Mouse (Mus musculus): Measurements from ENCODE around the gene Polrmt. TPM values are rescaled to one million over a fixed set of nuclear protein-coding genes. Genes with fewer than 3 reads are reported as not detected.

Polrmt gene
- polyA plus RNA-seq, 1 experiment = not detected

DNA sequence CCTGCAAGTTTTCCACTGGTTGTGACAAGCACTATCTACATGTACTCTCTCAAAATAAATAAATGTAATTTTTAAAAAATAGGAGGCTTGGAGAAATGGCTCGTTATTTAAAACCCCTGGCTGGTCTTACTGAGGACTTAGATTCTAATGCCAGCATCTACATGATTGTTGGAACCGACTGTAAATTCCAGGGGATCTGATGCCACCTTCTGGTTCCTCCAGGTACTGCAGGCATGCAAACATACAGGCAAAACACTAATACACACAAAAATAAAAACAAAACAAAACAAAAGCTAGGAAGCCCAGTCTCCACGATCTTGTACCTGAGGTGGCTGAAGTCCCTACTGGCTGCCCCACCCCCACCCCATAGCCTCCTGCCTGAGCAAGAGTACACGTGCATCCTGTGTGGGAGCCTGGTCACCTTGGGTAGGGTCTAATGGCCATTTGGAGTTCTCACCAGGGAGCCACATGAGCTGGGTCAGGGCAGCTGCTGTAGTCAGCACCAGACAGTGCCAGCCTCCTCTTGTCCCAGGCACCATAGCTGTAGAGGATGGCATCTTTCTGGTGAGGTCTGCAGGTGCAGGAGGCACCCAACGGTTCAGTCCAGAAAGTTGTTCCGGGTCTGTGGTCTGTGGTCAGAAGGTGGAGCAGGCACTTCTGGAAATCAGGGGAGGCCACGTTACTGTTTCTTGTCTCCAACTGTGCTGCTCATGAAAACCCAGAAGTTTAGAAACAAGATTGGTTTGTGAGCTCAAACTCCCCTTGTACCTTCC is 42.2 kb upstream of the Polrmt start:
- WGBS = 32% methylated on average over 7 of the region's 7 CpGs
- Histone ChIP-seq H3K4me3 (ENCODE audit: insufficient read depth, low read depth, low read length) (no peak overlapping the region), H3K4me1 (ENCODE audit: control insufficient read depth, insufficient read depth, low read length) (peaks cover 12% of the 10 kb centered on the region), H3K27ac (ENCODE audit: insufficient read depth, low read depth, low read length) (no peak overlapping the region)
- TF ChIP-seq CTCF (IDR thresholded peaks at IDR 0.05; ENCODE audit: insufficient read depth, low read depth, low read length) (0 out of 2 replicates have a peak, but pooled peaks have one; percentile 12), POLR2A (IDR thresholded peaks at IDR 0.05; ENCODE audit: insufficient read depth, low read depth, low read length) (no peak)

DNA sequence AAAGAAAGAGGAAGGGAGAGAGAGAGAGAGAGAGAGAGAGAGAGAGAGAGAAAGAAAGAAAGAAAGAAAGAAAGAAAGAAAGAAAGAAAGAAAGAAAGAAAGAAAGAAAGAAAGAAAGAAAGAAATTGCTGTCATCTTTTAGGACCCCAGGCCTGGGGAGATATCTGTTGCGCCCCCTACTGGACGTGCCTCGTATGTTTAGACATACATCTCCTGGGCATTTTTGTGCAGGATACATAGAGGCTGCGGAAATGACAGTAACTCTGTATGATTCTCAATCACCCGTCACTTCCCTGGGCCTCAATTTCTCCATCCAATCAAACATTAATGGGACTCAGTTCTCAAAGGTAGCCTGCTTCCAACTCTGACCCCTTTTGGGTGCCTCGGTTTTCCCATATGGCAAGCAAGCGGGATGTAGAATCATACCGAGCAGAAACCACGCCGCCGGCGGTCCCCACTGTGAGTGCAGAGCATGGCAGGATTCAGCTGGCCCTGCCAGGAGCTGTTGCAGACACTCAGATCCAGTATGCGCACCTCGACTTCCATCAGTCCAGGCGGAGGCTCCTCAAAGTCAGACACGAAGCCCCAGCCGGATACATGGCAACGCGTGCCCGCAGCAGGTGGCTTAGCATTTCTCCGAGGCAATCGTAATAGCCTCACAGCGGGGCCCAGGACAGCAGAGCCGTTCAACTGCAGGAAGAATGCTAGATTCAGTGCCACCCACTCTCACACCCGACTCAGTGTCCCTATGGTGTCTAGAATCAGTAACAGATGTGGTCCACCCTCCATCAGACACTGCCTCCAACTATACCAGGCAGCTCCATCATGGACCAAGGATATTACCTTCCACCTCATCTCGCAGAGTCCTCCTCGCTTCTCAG is 37.8 kb upstream of the Polrmt start:
- no peak overlapping the region for H3K27ac ChIP-seq (ENCODE audit: insufficient read depth, low read depth, low read length)
- H3K4me1 ChIP-seq (ENCODE audit: control insufficient read depth, insufficient read depth, low read length) = peaks cover 23% of the 10 kb centered on the region
- 49% methylated on average over 27 of the region's 27 CpGs for WGBS
- TF ChIP-seq CTCF (IDR thresholded peaks at IDR 0.05; ENCODE audit: insufficient read depth, low read depth, low read length) = no peak
- TF ChIP-seq POLR2A (IDR thresholded peaks at IDR 0.05; ENCODE audit: insufficient read depth, low read depth, low read length) = no peak
- H3K4me3 ChIP-seq (ENCODE audit: insufficient read depth, low read depth, low read length) = no peak overlapping the region

DNA sequence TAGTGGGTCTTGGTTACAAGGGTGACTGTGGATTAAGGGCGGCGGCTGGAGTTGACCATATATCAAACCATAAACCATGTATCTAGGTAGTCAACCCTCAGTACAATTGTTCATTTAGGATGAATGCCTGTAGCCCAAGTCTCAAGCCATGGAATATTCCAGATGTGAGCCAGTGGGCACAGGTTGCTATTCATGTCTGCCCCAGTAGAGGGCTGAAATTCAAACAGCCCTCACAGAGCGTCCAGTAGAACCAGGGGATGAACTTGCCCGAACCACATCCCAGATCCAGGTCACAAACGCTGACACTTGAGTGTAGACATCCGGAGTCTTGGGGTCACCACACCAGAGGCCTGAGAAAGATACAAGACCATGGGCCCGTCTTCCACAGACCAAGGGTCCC is 36.7 kb upstream of the Polrmt start:
- no peak overlapping the region for H3K27ac ChIP-seq (ENCODE audit: insufficient read depth, low read depth, low read length)
- peaks cover 25% of the 10 kb centered on the region for H3K4me1 ChIP-seq (ENCODE audit: control insufficient read depth, insufficient read depth, low read length)
- 65% methylated on average over 7 of the region's 7 CpGs for WGBS
- no peak overlapping the region for H3K4me3 ChIP-seq (ENCODE audit: insufficient read depth, low read depth, low read length)
- TF ChIP-seq CTCF (IDR thresholded peaks at IDR 0.05; ENCODE audit: insufficient read depth, low read depth, low read length) = no peak
- TF ChIP-seq POLR2A (IDR thresholded peaks at IDR 0.05; ENCODE audit: insufficient read depth, low read depth, low read length) = no peak

DNA sequence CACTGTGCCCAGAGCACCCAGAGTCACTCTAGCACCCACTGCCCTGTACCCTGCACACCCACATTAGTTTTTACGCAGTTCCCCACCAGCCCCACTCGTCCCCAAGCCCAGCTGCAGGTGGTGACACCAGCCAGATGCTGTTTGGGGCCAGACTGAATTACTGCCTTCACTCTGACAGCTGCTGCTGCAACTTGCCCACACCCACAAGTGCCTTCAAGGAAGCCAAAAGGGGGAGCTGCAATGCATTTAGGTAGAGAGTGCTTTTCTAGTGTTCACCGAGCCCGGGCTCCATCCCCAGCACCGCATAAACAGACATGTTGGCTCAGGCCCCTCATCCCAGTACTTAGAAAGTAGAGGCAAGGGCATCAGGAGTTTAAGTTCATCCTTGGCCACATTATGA is 35.6 kb upstream of the Polrmt start:
- Histone ChIP-seq H3K4me3 (ENCODE audit: insufficient read depth, low read depth, low read length) (no peak overlapping the region), H3K27ac (ENCODE audit: insufficient read depth, low read depth, low read length) (no peak overlapping the region), H3K4me1 (ENCODE audit: control insufficient read depth, insufficient read depth, low read length) (peaks cover 28% of the 10 kb centered on the region)
- WGBS = 45% methylated on average over 5 of the region's 5 CpGs
- TF ChIP-seq CTCF (IDR thresholded peaks at IDR 0.05; ENCODE audit: insufficient read depth, low read depth, low read length) (no peak), POLR2A (IDR thresholded peaks at IDR 0.05; ENCODE audit: insufficient read depth, low read depth, low read length) (no peak)

DNA sequence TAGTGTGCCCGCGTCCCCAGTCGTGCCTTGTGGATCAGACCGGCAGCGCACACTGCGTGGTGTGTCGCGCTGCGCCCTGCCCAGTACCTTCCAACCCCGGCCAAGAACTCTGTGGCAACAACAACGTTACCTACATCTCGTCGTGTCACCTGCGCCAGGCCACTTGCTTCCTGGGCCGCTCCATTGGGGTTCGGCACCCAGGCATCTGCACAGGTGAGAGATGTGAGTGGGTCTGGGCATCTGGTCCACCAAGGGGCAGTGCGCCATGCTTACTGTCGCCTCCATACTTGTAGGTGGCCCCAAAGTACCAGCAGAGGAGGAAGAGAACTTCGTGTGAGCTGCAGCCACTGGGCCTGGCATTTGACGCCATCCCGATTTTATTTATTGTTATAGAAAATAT is 34.8 kb upstream of the Polrmt start:
- no peak overlapping the region for H3K27ac ChIP-seq (ENCODE audit: insufficient read depth, low read depth, low read length)
- peak overlapping the region; percentile 56 for H3K4me3 ChIP-seq (ENCODE audit: insufficient read depth, low read depth, low read length)
- no peak for TF ChIP-seq POLR2A (IDR thresholded peaks at IDR 0.05; ENCODE audit: insufficient read depth, low read depth, low read length)
- no peak for TF ChIP-seq CTCF (IDR thresholded peaks at IDR 0.05; ENCODE audit: insufficient read depth, low read depth, low read length)
- 39% methylated on average over 21 of the region's 21 CpGs for WGBS
- H3K4me1 ChIP-seq (ENCODE audit: control insufficient read depth, insufficient read depth, low read length) = peaks cover 28% of the 10 kb centered on the region

DNA sequence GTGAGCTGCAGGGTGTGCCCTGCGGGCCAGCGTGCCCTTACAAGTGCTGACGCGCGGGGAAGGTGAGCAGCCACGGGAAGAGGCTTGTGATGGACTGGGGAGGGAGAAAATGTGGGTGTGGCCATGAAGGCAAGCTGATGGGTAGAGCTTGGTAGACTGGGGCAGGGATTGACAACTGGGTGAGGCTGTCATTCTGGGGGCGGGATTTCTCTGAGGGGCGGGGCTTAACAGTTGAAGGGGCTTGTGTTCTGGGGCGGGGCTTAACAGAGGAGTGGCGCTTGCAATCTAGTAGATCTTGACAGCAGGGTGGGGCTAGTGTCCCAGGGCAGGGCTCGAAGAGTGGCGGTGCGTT is 34.3 kb upstream of the Polrmt start:
- TF ChIP-seq POLR2A (IDR thresholded peaks at IDR 0.05; ENCODE audit: insufficient read depth, low read depth, low read length) (no peak), CTCF (IDR thresholded peaks at IDR 0.05; ENCODE audit: insufficient read depth, low read depth, low read length) (no peak)
- WGBS = 1% methylated on average over 13 of the region's 13 CpGs
- peak overlapping the region; percentile 56 for H3K4me3 ChIP-seq (ENCODE audit: insufficient read depth, low read depth, low read length)
- H3K27ac ChIP-seq (ENCODE audit: insufficient read depth, low read depth, low read length) = no peak overlapping the region
- peaks cover 28% of the 10 kb centered on the region for H3K4me1 ChIP-seq (ENCODE audit: control insufficient read depth, insufficient read depth, low read length)

DNA sequence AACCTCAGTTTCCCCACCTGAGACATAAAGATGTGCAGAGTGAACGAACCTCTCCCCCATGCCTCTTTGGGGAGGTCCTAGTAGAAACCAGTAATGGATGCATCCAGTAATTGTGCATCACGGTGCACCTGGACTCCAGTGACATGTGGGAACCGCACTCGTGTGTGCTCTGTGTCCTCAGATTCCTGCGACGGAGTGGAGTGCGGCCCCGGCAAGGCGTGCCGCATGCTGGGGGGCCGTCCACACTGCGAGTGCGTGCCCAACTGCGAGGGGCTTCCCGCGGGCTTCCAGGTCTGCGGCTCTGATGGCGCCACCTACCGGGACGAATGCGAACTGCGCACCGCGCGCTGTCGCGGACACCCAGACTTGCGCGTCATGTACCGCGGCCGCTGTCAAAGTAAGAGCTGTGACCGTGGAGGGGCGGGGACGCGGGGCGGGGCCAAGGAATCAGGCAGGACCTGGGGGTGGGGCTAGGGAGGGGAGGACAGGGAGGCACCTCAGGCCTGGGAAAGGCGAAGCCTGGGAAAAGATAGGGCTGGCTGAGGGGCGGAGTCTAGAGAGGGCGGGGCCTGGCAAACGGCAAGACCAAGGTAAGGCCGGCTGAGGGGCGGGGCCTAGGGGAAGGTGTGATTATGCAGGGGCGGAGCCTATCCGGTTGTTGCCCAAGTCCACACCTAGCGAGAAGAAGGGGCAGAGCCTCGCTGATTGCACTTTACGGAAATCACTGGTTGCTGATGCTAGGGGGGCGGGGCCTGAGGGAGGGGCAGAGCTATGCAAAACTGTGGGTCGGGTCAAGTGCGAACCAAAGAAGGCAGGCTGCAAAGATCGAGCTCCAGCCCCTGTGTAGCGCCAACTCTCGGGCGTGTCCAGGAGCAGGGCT is 33.6 kb upstream of the Polrmt start:
- WGBS = 1% methylated on average over 55 of the region's 55 CpGs

DNA sequence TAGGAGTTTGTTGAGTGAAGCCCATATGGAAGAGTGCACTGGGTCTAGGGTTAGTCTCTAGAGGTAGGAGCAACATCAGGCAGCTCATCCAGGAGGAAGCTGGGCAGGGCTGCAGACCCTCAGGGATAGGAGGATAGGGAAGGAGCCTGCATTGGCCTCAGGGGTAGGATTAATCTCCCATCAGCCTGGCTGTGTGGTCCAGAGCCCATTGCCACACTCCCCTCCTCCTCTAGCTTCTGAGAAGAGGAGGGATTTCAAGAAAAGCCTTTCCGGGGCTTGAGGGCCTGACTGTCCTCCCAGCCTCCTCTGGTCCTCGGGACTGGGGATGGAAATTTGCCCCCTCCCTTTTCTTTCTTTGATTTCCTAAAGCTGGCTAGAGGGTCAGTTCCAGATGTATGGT is 32.8 kb upstream of the Polrmt start:
- 16% methylated on average over 2 of the region's 2 CpGs for WGBS
- no peak for TF ChIP-seq CTCF (IDR thresholded peaks at IDR 0.05; ENCODE audit: insufficient read depth, low read depth, low read length)

More for the DNA sequence above, 33.6 kb upstream of the Polrmt start:
- TF ChIP-seq CTCF (IDR thresholded peaks at IDR 0.05; ENCODE audit: insufficient read depth, low read depth, low read length) = peak; percentile 95
- TF ChIP-seq POLR2A (IDR thresholded peaks at IDR 0.05; ENCODE audit: insufficient read depth, low read depth, low read length) = no peak
- peak overlapping the region; percentile 56 for H3K4me3 ChIP-seq (ENCODE audit: insufficient read depth, low read depth, low read length)
- H3K27ac ChIP-seq (ENCODE audit: insufficient read depth, low read depth, low read length) = no peak overlapping the region
- peaks cover 28% of the 10 kb centered on the region for H3K4me1 ChIP-seq (ENCODE audit: control insufficient read depth, insufficient read depth, low read length)

More for the DNA sequence above, 32.8 kb upstream of the Polrmt start:
- no peak overlapping the region for H3K27ac ChIP-seq (ENCODE audit: insufficient read depth, low read depth, low read length)
- H3K4me3 ChIP-seq (ENCODE audit: insufficient read depth, low read depth, low read length) = no peak overlapping the region
- peaks cover 25% of the 10 kb centered on the region for H3K4me1 ChIP-seq (ENCODE audit: control insufficient read depth, insufficient read depth, low read length)

Data from olfactory bulb, adult 2 months (tissue).